Comparison of ENCODE assay signal across 8 mouse cellular contexts in the genomic region with DNA sequence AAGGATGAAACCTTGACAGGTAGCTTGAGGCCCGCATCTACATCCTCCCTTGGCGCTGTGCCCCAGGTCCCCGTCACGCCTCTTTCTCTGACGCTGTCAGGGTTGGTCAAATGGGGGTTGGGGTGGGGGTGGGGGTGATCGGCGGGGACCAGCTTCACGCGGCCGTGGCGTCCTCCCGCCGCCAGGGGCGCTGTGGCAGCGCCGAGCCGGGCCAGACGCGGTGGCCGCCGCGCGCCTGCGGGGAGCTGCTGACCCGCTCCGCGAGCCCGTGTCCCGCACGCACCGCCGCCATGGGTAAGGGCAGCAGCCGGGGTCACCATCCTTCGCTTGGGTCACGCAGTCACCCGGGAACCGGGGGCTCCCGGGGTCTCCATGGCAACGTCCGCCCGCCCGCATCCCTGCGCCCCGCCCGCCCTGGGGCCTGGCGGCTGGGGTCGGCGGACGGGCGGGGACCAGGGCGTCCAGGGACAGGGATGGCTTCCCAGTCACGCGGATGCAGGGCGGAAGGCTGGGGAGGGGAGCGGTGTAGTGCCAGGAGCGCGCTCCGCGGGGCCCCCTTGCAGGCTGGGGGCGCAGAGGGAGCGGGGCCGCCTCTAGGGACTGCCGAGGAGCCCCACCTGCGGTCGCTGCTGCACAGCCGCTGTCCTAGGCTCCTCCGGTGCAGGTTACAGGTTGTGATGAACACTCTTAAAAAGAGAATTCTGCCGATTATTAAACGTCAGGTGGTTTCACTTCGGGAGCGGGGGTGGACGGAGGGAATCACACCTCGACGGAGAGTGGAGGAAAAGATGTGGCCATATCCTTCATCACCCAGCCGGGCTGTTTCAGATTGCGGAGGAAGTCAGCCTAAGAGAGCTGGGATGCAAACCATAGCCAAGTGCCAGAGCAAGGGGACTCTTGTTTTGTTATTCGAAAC. TPM values are rescaled to one million over a fixed set of nuclear protein-coding genes. Genes with fewer than 3 reads are reported as not detected.
DNase-seq lines count a peak whose midpoint lies in the region; ATAC-seq and TF ChIP-seq lines count a peak whose summit lies in the region.

A gene (plus strand): TSS at position 185 of the 916 bp plus-strand sequence.

- ATAC-seq in erythroblast, adult 5-6 weeks (replicated peaks; ENCODE audit: low FRiP score, poor library complexity, severe bottlenecking), result peak; percentile 66
- peak; percentile 78 for ATAC-seq in heart, embryonic 11.5 days (replicated peaks; ENCODE audit: insufficient number of reproducible peaks, low FRiP score, low TSS enrichment)
- ATAC-seq in kidney, embryonic 15.5 days (replicated peaks; ENCODE audit: low FRiP score), result peak; percentile 95

- peak; percentile 96 for TF ChIP-seq POLR2A in brain, embryonic 14.5 days (IDR thresholded peaks at IDR 0.05; ENCODE audit: borderline replicate concordance, extremely low read depth, insufficient read depth, insufficient read length, poor library complexity, severe bottlenecking)

- under 1% methylated on average over 77 of the region's 77 CpGs for WGBS in heart, embryonic 11.5 days (ENCODE audit: insufficient replicate concordance)
- under 1% methylated on average over 77 of the region's 77 CpGs for WGBS in kidney, embryonic 15.5 days

- H3K79me2 ChIP-seq in C2C12 (ENCODE audit: control insufficient read depth, insufficient read depth), result peaks cover 22% of the 10 kb centered on the region

- no peaks in the 10 kb centered on the region for H3K9me3 ChIP-seq in heart, embryonic 11.5 days (replicated peaks; ENCODE audit: control insufficient read depth, low read length)
- no peaks in the 10 kb centered on the region for H3K9me3 ChIP-seq in kidney, embryonic 15.5 days (replicated peaks)

- H3K27ac ChIP-seq in heart, embryonic 11.5 days (ENCODE audit: low read depth, low read length), result peak within 1 kb of the TSS; percentile 58
- H3K27ac ChIP-seq in kidney, embryonic 15.5 days, result peak within 1 kb of the TSS; percentile 72

- peak within 1 kb of the TSS; percentile 88 for H3K9ac ChIP-seq in heart, embryonic 11.5 days (ENCODE audit: low read depth, low read length)
- peak within 1 kb of the TSS; percentile 84 for H3K9ac ChIP-seq in kidney, embryonic 15.5 days

- TF ChIP-seq CTCF in C2C12 (IDR thresholded peaks at IDR 0.05; ENCODE audit: control insufficient read depth, insufficient read depth, insufficient read length), result peak; percentile 99
- TF ChIP-seq CTCF in brain, embryonic 14.5 days (IDR thresholded peaks at IDR 0.05; ENCODE audit: borderline replicate concordance, extremely low read depth, insufficient read depth, insufficient read length), result peak; percentile 79

- peaks cover 6% of the 10 kb centered on the region for H3K79me3 ChIP-seq in C2C12 (ENCODE audit: low read depth)

- H3K4me3 ChIP-seq in C2C12 (ENCODE audit: insufficient read depth, poor library complexity, severe bottlenecking), result peak within 1 kb of the TSS; percentile 74
- peak within 1 kb of the TSS; percentile 73 for H3K4me3 ChIP-seq in heart, embryonic 11.5 days (ENCODE audit: low read depth, low read length)
- peak within 1 kb of the TSS; percentile 79 for H3K4me3 ChIP-seq in kidney, embryonic 15.5 days (replicated peaks)

- H3K36me3 ChIP-seq in C2C12 (ENCODE audit: control insufficient read depth, insufficient read depth), result peaks cover 20% of the 10 kb centered on the region
- no peaks in the 10 kb centered on the region for H3K36me3 ChIP-seq in heart, embryonic 11.5 days (ENCODE audit: control insufficient read depth, insufficient read depth, low read length)
- H3K36me3 ChIP-seq in kidney, embryonic 15.5 days, result peaks cover 38% of the 10 kb centered on the region

- H3K4me1 ChIP-seq in heart, embryonic 11.5 days (ENCODE audit: control insufficient read depth, insufficient read depth, low read length), result peaks cover 4% of the 10 kb centered on the region; the same call in 1 of the 2 replicates
- peaks cover 12% of the 10 kb centered on the region for H3K4me1 ChIP-seq in kidney, embryonic 15.5 days

- peak within 1 kb of the TSS; percentile 76 for H3K4me2 ChIP-seq in heart, embryonic 11.5 days
- H3K4me2 ChIP-seq in kidney, embryonic 15.5 days, result peak within 1 kb of the TSS; percentile 81

- H3ac ChIP-seq in C2C12 (ENCODE audit: control insufficient read depth, insufficient read length, low read depth), result peak within 1 kb of the TSS; percentile 96

- peak; percentile 91 for DNase-seq in brain, embryonic 14.5 days (ENCODE audit: low read depth)
- DNase-seq in liver, result peak; percentile 80
- DNase-seq in monocyte, adult 2 months (ENCODE audit: low read depth in 1 of 2, low spot score in 2 of 2), result peak; percentile 18 to 65
- peak; percentile 51 to 82 for DNase-seq in spleen, postnatal 14 days (ENCODE audit: low spot score in 2 of 2)

- no peaks in the 10 kb centered on the region for H3K27me3 ChIP-seq in C2C12 (ENCODE audit: control insufficient read depth, insufficient read depth, insufficient read length)
- no peaks in the 10 kb centered on the region for H3K27me3 ChIP-seq in heart, embryonic 11.5 days (ENCODE audit: control insufficient read depth, insufficient read depth, low read length)
- no peaks in the 10 kb centered on the region for H3K27me3 ChIP-seq in kidney, embryonic 15.5 days

TF ChIP-seq in C2C12, 6 proteins besides CTCF, POLR2A, EP300 and RAD21:
- TF ChIP-seq USF1 (IDR thresholded peaks at IDR 0.05; ENCODE audit: low read depth) (no peak), MAX (IDR thresholded peaks at IDR 0.05) (peak; percentile 58)
TF ChIP-seq in C2C12: peak in this region for 1.

RNA-seq across cellular contexts. Expression of the gene that starts here (rescaled TPM):
- 2.4 TPM for polyA plus RNA-seq in C2C12 (2012; fragmentation: generic; extraction: Trizol)
- polyA plus RNA-seq in brain, embryonic 14.5 days (2012; rRNA removed), result 32.5 and 39.0 TPM in 2 replicates
- total RNA-seq in erythroblast, adult 5-6 weeks (2015; ENCODE audit: low replicate concordance), result 1.3 and 10.0 TPM in 2 replicates
- total RNA-seq in erythroblast, adult 5-6 weeks (2017; ENCODE audit: low replicate concordance), result 1.7 and 3.9 TPM in 2 replicates
- 13.1 and 13.3 TPM in 2 replicates for polyA plus RNA-seq in heart, embryonic 11.5 days (2014; fragmentation: Nextera tagmentation; extraction: Ambion mirVana)
- 25.8 and 26.6 TPM in 2 replicates for polyA plus RNA-seq in kidney, embryonic 15.5 days (2015; fragmentation: Nextera tagmentation; extraction: Ambion mirVana)

Comparison
In these comparisons a context has a peak if more than half of its experiments do, and no peak if none do; other contexts are left out.
1. Peak in every context shown above with its lines: DNase-seq, ATAC-seq, H3K4me3 ChIP-seq and H3K27ac ChIP-seq.